Mouse (Mus musculus) left cerebral cortex, postnatal 14 days (tissue): ENCODE data around the gene Vmn2r85. TPM values are rescaled to one million over a fixed set of nuclear protein-coding genes. Genes with fewer than 3 reads are reported as not detected.

ENCODE experiments used
- total RNA-seq, 2 experiments: library from RNA; stranded (reverse); gene quantifications; 2 replicates each; pipeline ENCODE4 v1.2.3; 2021

The Vmn2r85 gene
- total RNA-seq, 2 experiments from 2014 or later = 0.70 to 1.3 TPM

Other genes with a start within 250 kb of the Vmn2r85 start
- gene Olfr826, start 245.5 kb downstream of the Vmn2r85 start, total RNA-seq = not detected
- not detected for gene Olfr827, start 215.3 kb downstream of the Vmn2r85 start, total RNA-seq
- gene Neurod4, start 149.5 kb downstream of the Vmn2r85 start, total RNA-seq = under 1 TPM; 0.33 to 0.34 TPM
- 1 to 10 TPM; 2.7 to 3.7 TPM for gene Tespa1, start 106.8 kb downstream of the Vmn2r85 start, total RNA-seq
- under 1 TPM; 0.30 to 0.59 TPM for gene Vmn2r84, start 35.4 kb downstream of the Vmn2r85 start, total RNA-seq
- gene Vmn2r86, start 26.3 kb upstream of the Vmn2r85 start, total RNA-seq = under 1 TPM; 0.21 to 0.46 TPM
- gene Vmn2r87, start 67.7 kb upstream of the Vmn2r85 start, total RNA-seq = 1 to 10 TPM in 1 of 2 experiments, under 1 TPM in 1; 0.82 to 1.4 TPM